Mouse (Mus musculus) limb, embryonic 14.5 days (tissue): ENCODE data around the gene Pakap. TPM values are rescaled to one million over a fixed set of nuclear protein-coding genes. Genes with fewer than 3 reads are reported as not detected.

ENCODE experiments used
- ATAC-seq: fragments of 200-750 bp; cut with Nextera tagmentation; 2 replicates; pipeline ENCODE4 v1.8.0; 2017; ENCODE audit warnings: low read depth, moderate number of reproducible peaks, moderate TSS enrichment; ENCODE audit not compliant: low FRiP score
- DNase-seq: peaks from one replicate; pipeline ENCODE4 v3.0.0-alpha.2; 2015; ENCODE audit warnings: low spot score
- H3K27ac ChIP-seq: fragments of 300-500 bp; sonication (generic); replicated peaks from 2 replicates; pipeline ENCODE4 v1.5.1; 2014; ENCODE audit warnings: low read depth, mild to moderate bottlenecking, low read length, moderate library complexity, mixed read lengths
- H3K27me3 ChIP-seq: fragments of 300-500 bp; sonication (generic); 2 replicates; pipeline ENCODE4 v1.6.1; 2014; ENCODE audit warnings: low read length, mixed read lengths; ENCODE audit not compliant: control insufficient read depth, insufficient read depth
- H3K36me3 ChIP-seq: fragments of 300-500 bp; sonication (generic); 2 replicates; pipeline ENCODE4 v1.6.1; 2014; ENCODE audit warnings: mild to moderate bottlenecking, low read length, moderate library complexity, mixed read lengths; ENCODE audit not compliant: control insufficient read depth, insufficient read depth
- H3K4me1 ChIP-seq: fragments of 300-500 bp; sonication (generic); 2 replicates; pipeline ENCODE4 v1.6.1; 2014; ENCODE audit warnings: antibody characterized with exemption, low read length, mixed read lengths; ENCODE audit not compliant: control insufficient read depth, insufficient read depth
- H3K4me2 ChIP-seq: fragments of 300-500 bp; sonication (generic); replicated peaks from 2 replicates; pipeline ENCODE4 v1.6.1; 2014; ENCODE audit warnings: low read depth, mild to moderate bottlenecking, low read length, moderate library complexity; ENCODE audit not compliant: severe bottlenecking
- H3K4me3 ChIP-seq: fragments of 300-500 bp; sonication (generic); replicated peaks from 2 replicates; pipeline ENCODE4 v1.5.1; 2014; ENCODE audit warnings: low read length
- H3K9ac ChIP-seq: fragments of 300-500 bp; sonication (generic); 2 replicates; pipeline ENCODE4 v1.6.1; 2014; ENCODE audit warnings: mild to moderate bottlenecking, low read depth, low read length, moderate library complexity; ENCODE audit not compliant: severe bottlenecking
- H3K9me3 ChIP-seq: fragments of 300-500 bp; sonication (generic); 2 replicates; pipeline ENCODE4 v1.6.1; 2016; ENCODE audit warnings: low read length; ENCODE audit not compliant: control insufficient read depth
- POLR2A ChIP-seq: fragments of 200-500 bp; IDR thresholded peaks from 2 replicates; pipeline ENCODE4 v1.8.0; 2012; ENCODE audit warnings: inconsistent platforms, mild to moderate bottlenecking, moderate library complexity, borderline replicate concordance; ENCODE audit not compliant: insufficient read depth, insufficient read length; ENCODE audit errors: extremely low read depth
- WGBS: fragments of 180-500 bp; shearing (Covaris S2); extraction: QIAGEN DNeasy Blood & Tissue Kit; methylation state at CpG from one replicate; pipeline ENCODE4 v1.1.7; 2014; 5-methylcytosine and 5-hydroxymethylcytosine counted together
- polyA plus RNA-seq, 2 experiments: library from polyadenylated mRNA; depleted of rRNA in 1 of 2; stranded (reverse) in 1 of 2; unstranded in 1 of 2; fragments of >200 nt; fragmentation: Nextera tagmentation in 1 of 2; extraction: Ambion mirVana in 1 of 2; gene quantifications; 2 replicates each; pipeline versions ENCODE4 v1.2.1 to v1.2.3; 2012 to 2014

The Pakap gene
- polyA plus RNA-seq, 2 experiments: 6.4 to 26.9 TPM

GRCm38 (mm10) chr4:57783853-57784600 is 216.0 kb downstream of the Pakap start:
- Histone ChIP-seq H3K27me3 (0 out of 2 replicates have a peak, but pooled peaks cover 11% of the 10 kb centered on the region), H3K4me3 (no peak overlapping the region), H3K9me3 (no peaks in the 10 kb centered on the region), H3K36me3 (no peaks in the 10 kb centered on the region), H3K4me1 (peaks cover 29% of the 10 kb centered on the region), H3K27ac (no peak overlapping the region), H3K4me2 (no peak overlapping the region), H3K9ac (no peak overlapping the region)
- ATAC-seq (no peak), DNase-seq (no peak)
- no peak for TF ChIP-seq POLR2A
- WGBS: 80% methylated on average over 11 of the region's 11 CpGs

- Histone ChIP-seq H3K4me2 (no peak overlapping the region), H3K9me3 (no peaks in the 10 kb centered on the region), H3K27me3 (0 out of 2 replicates have a peak, but pooled peaks cover 4% of the 10 kb centered on the region), H3K4me1 (0 out of 2 replicates have a peak, but pooled peaks cover 2% of the 10 kb centered on the region), H3K9ac (no peak overlapping the region), H3K4me3 (no peak overlapping the region), H3K36me3 (no peaks in the 10 kb centered on the region), H3K27ac (no peak overlapping the region)
- ATAC-seq (no peak), DNase-seq (no peak)
- WGBS: 67% methylated on average over 5 of the region's 5 CpGs
- no peak for TF ChIP-seq POLR2A
Observed at GRCm38 (mm10) chr4:57788709-57789108, 220.7 kb downstream of the Pakap start.

GRCm38 (mm10) chr4:57789118-57789517 is 221.1 kb downstream of the Pakap start:
- no peak overlapping the region for H3K9ac ChIP-seq
- no peak for TF ChIP-seq POLR2A
- H3K9me3 ChIP-seq: no peaks in the 10 kb centered on the region
- no peak overlapping the region for H3K27ac ChIP-seq
- H3K4me2 ChIP-seq: no peak overlapping the region
- no peaks in the 10 kb centered on the region for H3K36me3 ChIP-seq
- 0 out of 2 replicates have a peak, but pooled peaks cover 2% of the 10 kb centered on the region for H3K27me3 ChIP-seq
- H3K4me3 ChIP-seq: no peak overlapping the region
- DNase-seq (no peak), ATAC-seq (no peak)
- H3K4me1 ChIP-seq: peaks cover 4% of the 10 kb centered on the region; the same call in 1 of the 2 replicates

- Histone ChIP-seq H3K9me3 (no peaks in the 10 kb centered on the region), H3K36me3 (no peaks in the 10 kb centered on the region), H3K4me1 (peaks cover 11% of the 10 kb centered on the region; the same call in 1 of the 2 replicates), H3K4me3 (no peak overlapping the region), H3K27ac (no peak overlapping the region), H3K27me3 (no peaks in the 10 kb centered on the region), H3K4me2 (no peak overlapping the region), H3K9ac (no peak overlapping the region)
- no peak for TF ChIP-seq POLR2A
- DNase-seq: no peak
- no peak for ATAC-seq
- 66% methylated on average over 8 of the region's 8 CpGs for WGBS
Observed at GRCm38 (mm10) chr4:57793989-57794388, 226.0 kb downstream of the Pakap start.

GRCm38 (mm10) chr4:57794547-57794946 is 226.6 kb downstream of the Pakap start:
- ATAC-seq (no peak), DNase-seq (no peak)
- Histone ChIP-seq H3K4me3 (no peak overlapping the region), H3K27me3 (no peaks in the 10 kb centered on the region), H3K36me3 (no peaks in the 10 kb centered on the region), H3K4me1 (peaks cover 11% of the 10 kb centered on the region; the same call in 1 of the 2 replicates), H3K9me3 (no peaks in the 10 kb centered on the region), H3K4me2 (no peak overlapping the region), H3K9ac (no peak overlapping the region), H3K27ac (no peak overlapping the region)
- TF ChIP-seq POLR2A: no peak
- WGBS: 28% methylated on average over 3 of the region's 3 CpGs
